Mouse (Mus musculus): Measurements from ENCODE around the gene Sccpdh. TPM values are rescaled to one million over a fixed set of nuclear protein-coding genes. Genes with fewer than 3 reads are reported as not detected.

Sccpdh gene
- total and polyA plus RNA-seq, 3 experiments, result 10.3 to 22.2 (median 18.9) TPM

DNA sequence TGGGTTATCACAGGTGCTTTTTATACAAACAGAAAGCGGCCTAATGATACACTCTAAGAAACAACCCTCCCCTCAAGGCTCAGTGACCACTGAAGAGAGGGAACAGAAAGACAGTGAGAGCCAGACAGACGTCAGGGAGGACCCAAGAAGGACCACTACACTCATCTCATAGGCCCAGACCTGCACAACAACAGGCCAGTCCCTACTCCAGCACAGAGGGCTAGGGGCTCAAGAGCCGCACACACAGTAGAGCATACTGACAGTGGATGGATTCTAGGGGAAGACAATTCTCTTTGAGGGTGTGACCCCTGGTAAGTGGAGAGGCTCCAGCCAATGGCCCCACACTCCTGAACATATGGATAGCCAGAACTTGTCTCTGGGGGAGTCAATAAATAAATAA, 68.5 kb downstream of the Sccpdh start:
- TF ChIP-seq IRF4 (IDR thresholded peaks at IDR 0.05; ENCODE audit: low read depth, low read length) (no peak), GABPA (IDR thresholded peaks at IDR 0.05; ENCODE audit: insufficient replicate concordance, low read depth, low read length) (no peak), POLR2AphosphoS2 (IDR thresholded peaks at IDR 0.05; ENCODE audit: low read depth, low read length) (no peak), ZNF384 (IDR thresholded peaks at IDR 0.05; ENCODE audit: low read depth, low read length) (no peak)
- dilution Hi-C loops (cut with MboI; ENCODE audit: extremely low pct_ligation_motif_present, extremely low pct_unique_long_range_greater_than_20kb, low sequenced_read_pairs) (no loop called here), in situ Hi-C loops (cut with MboI; ENCODE audit: low pct_ligation_motif_present, low pct_unique_long_range_greater_than_20kb, low sequenced_read_pairs) (loop anchor here (10.0 kb wide), 3 partner anchors 52 to 108 kb away; no protein-coding TSS in a partner anchor)
- Histone ChIP-seq H3K9ac (ENCODE audit: insufficient read depth, low read depth) (no peak overlapping the region), H3K79me2 (replicated peaks; ENCODE audit: control insufficient read depth, extremely low read depth, insufficient read depth, poor library complexity, severe bottlenecking) (no peaks in the 10 kb centered on the region; the same call in 1 of the 2 replicates), H3K4me1 (ENCODE audit: control insufficient read depth in 1 of 2, insufficient read depth in 2 of 2) (peaks cover 0 to 6% of the 10 kb centered on the region in 2 experiments; a peak in 2 of 4 replicates), H3K27me3 (replicated peaks) (peaks cover 5% of the 10 kb centered on the region), H3K4me3 (replicated peaks in 1 of 3; ENCODE audit: low read depth in 2 of 3, low read length in 2 of 3, poor library complexity in 1 of 3) (no peak overlapping the region), H3K36me3 (replicated peaks in 1 of 2; ENCODE audit: control insufficient read depth in 1 of 2, insufficient read depth in 1 of 2, low read length in 1 of 2) (no peaks in the 10 kb centered on the region), H3K4me2 (ENCODE audit: insufficient read depth, low read depth, poor library complexity, severe bottlenecking) (no peak overlapping the region), H3K27ac (ENCODE audit: insufficient read depth, low read depth) (no peak overlapping the region), H3K9me3 (replicated peaks; ENCODE audit: low read length) (no peaks in the 10 kb centered on the region)
- DNase-seq (ENCODE audit: extremely low read depth), result no peak

Other genes starting within 250 kb of the Sccpdh start
- 10.5 and 11.4 TPM in 2 replicates for gene Smyd3, start 150.2 kb upstream of the Sccpdh start, total RNA-seq (2012; rRNA removed)
- gene Smyd3, start 150.2 kb upstream of the Sccpdh start, total RNA-seq (2014; rRNA removed), result 12.5 and 14.5 TPM in 2 replicates
- gene Smyd3, start 150.2 kb upstream of the Sccpdh start, polyA plus RNA-seq (2012; ENCODE audit: insufficient read length, low read depth), result 11.6 and 11.8 TPM in 2 replicates
- 13.1 and 16.2 TPM in 2 replicates for gene Tfb2m, start 121.9 kb upstream of the Sccpdh start, total RNA-seq (2012; rRNA removed)
- 47.7 and 53.1 TPM in 2 replicates for gene Tfb2m, start 121.9 kb upstream of the Sccpdh start, total RNA-seq (2014; rRNA removed)
- gene Tfb2m, start 121.9 kb upstream of the Sccpdh start, polyA plus RNA-seq (2012; ENCODE audit: insufficient read length, low read depth), result 38.5 and 48.3 TPM in 2 replicates
- 9.2 and 10.2 TPM in 2 replicates for gene Cnst, start 121.8 kb upstream of the Sccpdh start, total RNA-seq (2012; rRNA removed)
- 8.5 and 9.3 TPM in 2 replicates for gene Cnst, start 121.8 kb upstream of the Sccpdh start, total RNA-seq (2014; rRNA removed)
- gene Cnst, start 121.8 kb upstream of the Sccpdh start, polyA plus RNA-seq (2012; ENCODE audit: insufficient read length, low read depth), result 7.8 and 7.9 TPM in 2 replicates
- gene Kif28, start 77.1 kb downstream of the Sccpdh start, total RNA-seq (2012; rRNA removed), result 0.04 TPM in 1 of 2 replicates, not detected in the other
- gene Kif28, start 77.1 kb downstream of the Sccpdh start, total RNA-seq (2014; rRNA removed), result not detected in 2 replicates
- gene Kif28, start 77.1 kb downstream of the Sccpdh start, polyA plus RNA-seq (2012; ENCODE audit: insufficient read length, low read depth), result 0.07 and 0.11 TPM in 2 replicates
- 8.0 TPM in 2 replicates for gene Gm10518, start 135.2 kb downstream of the Sccpdh start, total RNA-seq (2012; rRNA removed)
- gene Gm10518, start 135.2 kb downstream of the Sccpdh start, total RNA-seq (2014; rRNA removed), result not detected in 2 replicates
- 0.40 TPM in 1 of 2 replicates, not detected in the other for gene Gm10518, start 135.2 kb downstream of the Sccpdh start, polyA plus RNA-seq (2012; ENCODE audit: insufficient read length, low read depth)
- gene Ahctf1, start 135.5 kb downstream of the Sccpdh start, total RNA-seq (2012; rRNA removed), result 79.2 and 81.0 TPM in 2 replicates
- gene Ahctf1, start 135.5 kb downstream of the Sccpdh start, total RNA-seq (2014; rRNA removed), result 111 and 127 TPM in 2 replicates
- gene Ahctf1, start 135.5 kb downstream of the Sccpdh start, polyA plus RNA-seq (2012; ENCODE audit: insufficient read length, low read depth), result 90.3 and 96.0 TPM in 2 replicates

All from CH12.LX (cell line).